Mouse (Mus musculus) G1E (cell line): ENCODE results near the gene Adamtsl4. TPM values are rescaled to one million over a fixed set of nuclear protein-coding genes. Genes with fewer than 3 reads are reported as not detected.
"Not testable (repeated sequence)": the region's sequence is repeated elsewhere in the genome, so short reads cannot be mapped to it uniquely, and the experiment has no call there.

ENCODE experiments used
- ATAC-seq: 2 replicates; pipeline ENCODE4 v1.8.0; 2016; ENCODE audit warnings: mild to moderate bottlenecking; ENCODE audit not compliant: insufficient number of reproducible peaks, poor library complexity, low FRiP score, severe bottlenecking; ENCODE audit errors: extremely low read depth
- DNase-seq: peaks from one replicate; pipeline ENCODE4 v3.0.0; 2012; ENCODE audit warnings: low spot score
- H3K27me3 ChIP-seq: 2 replicates; pipeline ENCODE4 v1.6.1; 2012; ENCODE audit warnings: mild to moderate bottlenecking, low read length, inconsistent platforms; ENCODE audit not compliant: insufficient read depth
- H3K36me3 ChIP-seq: replicated peaks from 2 replicates; pipeline ENCODE3; 2012; ENCODE audit warnings: mild to moderate bottlenecking, inconsistent platforms
- H3K4me1 ChIP-seq: 2 replicates; pipeline ENCODE4 v1.6.1; 2012; ENCODE audit warnings: low read depth, low read length, inconsistent platforms, mixed read lengths; ENCODE audit not compliant: insufficient read depth
- H3K4me3 ChIP-seq: 2 replicates; pipeline ENCODE4 v1.5.1; 2012; ENCODE audit warnings: low read depth, mild to moderate bottlenecking, inconsistent platforms, low read length, moderate library complexity, mixed read lengths
- H3K9me3 ChIP-seq: replicated peaks from 2 replicates; pipeline ENCODE4 v1.6.1; 2012; ENCODE audit warnings: inconsistent platforms
- CTCF ChIP-seq: IDR thresholded peaks from 2 replicates; pipeline ENCODE4 v1.5.1; 2012; ENCODE audit warnings: low read depth, low read length, inconsistent platforms, mixed read lengths
- GATA1 ChIP-seq: IDR thresholded peaks from 2 replicates; pipeline ENCODE4 v1.6.1; 2012; ENCODE audit warnings: borderline replicate concordance, low read length, inconsistent platforms, mixed read lengths
- GATA2 ChIP-seq: IDR thresholded peaks from 2 replicates; pipeline ENCODE4 v1.6.1; 2012; ENCODE audit warnings: low read depth, low read length, inconsistent platforms, borderline replicate concordance
- POLR2AphosphoS5 ChIP-seq: IDR thresholded peaks from 2 replicates; pipeline ENCODE4 v1.6.1; 2012; ENCODE audit warnings: low read depth, low read length, inconsistent platforms; ENCODE audit not compliant: insufficient replicate concordance
- TAL1 ChIP-seq: conservative IDR thresholded peaks from 2 replicates; pipeline ENCODE4 v1.6.1; 2012; ENCODE audit warnings: low read depth, low read length, inconsistent platforms, mixed read lengths
- polyA plus RNA-seq: library from polyadenylated mRNA; stranded (reverse); fragments of >175 nt; gene quantifications from 2 replicates; pipeline ENCODE4 v1.2.3, GENCODE M21; 2012
- total RNA-seq, 2 experiments: library from RNA; stranded (forward) in 1 of 2; stranded (reverse) in 1 of 2; fragments of 200-1000 nt in 1 of 2; fragments of >200 nt in 1 of 2; fragmentation: Nextera tagmentation in 1 of 2; gene quantifications; 2 replicates each; pipeline ENCODE4 v1.2.3; 2014 to 2017

Gene Adamtsl4
- total and polyA plus RNA-seq, 3 experiments, result 0.11 TPM; not detected in 2

- no peak for ATAC-seq
- Histone ChIP-seq H3K27me3 (no peaks in the 10 kb centered on the region), H3K4me1 (peaks cover 89% of the 10 kb centered on the region), H3K36me3 (peaks cover 82% of the 10 kb centered on the region), H3K9me3 (no peaks in the 10 kb centered on the region), H3K4me3 (no peak overlapping the region)
- TF ChIP-seq TAL1 (no peak), CTCF (no peak), GATA1 (no peak), GATA2 (no peak), POLR2AphosphoS5 (no peak)
- no peak for DNase-seq
Observed at GRCm38 (mm10) chr3:95671201-95671600, 16.5 kb downstream of the Adamtsl4 start.

GRCm38 (mm10) chr3:95670419-95670818 lies 17.3 kb downstream of the Adamtsl4 start:
- not testable (repeated sequence) for H3K4me3 ChIP-seq, H3K27me3 ChIP-seq, DNase-seq, H3K9me3 ChIP-seq, ATAC-seq
- Histone ChIP-seq H3K4me1 (peaks cover 87% of the 10 kb centered on the region), H3K36me3 (peaks cover 79% of the 10 kb centered on the region)

- H3K9me3 ChIP-seq, result no peaks in the 10 kb centered on the region
- peaks cover 84% of the 10 kb centered on the region for H3K36me3 ChIP-seq
- no peak overlapping the region; the same call in 1 of the 2 replicates for H3K4me3 ChIP-seq
- DNase-seq (no peak), ATAC-seq (no peak)
- no peak for TF ChIP-seq POLR2AphosphoS5
- no peak for TF ChIP-seq GATA1
- no peak for TF ChIP-seq GATA2
- TF ChIP-seq CTCF, result no peak
- no peak for TF ChIP-seq TAL1
- no peaks in the 10 kb centered on the region for H3K27me3 ChIP-seq
- H3K4me1 ChIP-seq, result peaks cover 87% of the 10 kb centered on the region
Observed at GRCm38 (mm10) chr3:95669309-95669665, 18.4 kb downstream of the Adamtsl4 start.

GRCm38 (mm10) chr3:95668589-95669308 lies 19.0 kb downstream of the Adamtsl4 start:
- no peak for ATAC-seq
- Histone ChIP-seq H3K36me3 (peaks cover 88% of the 10 kb centered on the region), H3K9me3 (no peaks in the 10 kb centered on the region), H3K27me3 (no peaks in the 10 kb centered on the region), H3K4me1 (peaks cover 89% of the 10 kb centered on the region), H3K4me3 (peak overlapping the region; percentile 28; the same call in 1 of the 2 replicates)
- no peak for DNase-seq
- TF ChIP-seq POLR2AphosphoS5 (no peak), GATA1 (no peak), TAL1 (no peak), CTCF (no peak), GATA2 (no peak)

GRCm38 (mm10) chr3:95668026-95668425 lies 19.7 kb downstream of the Adamtsl4 start:
- H3K9me3 ChIP-seq, result no peaks in the 10 kb centered on the region
- TF ChIP-seq GATA2, result no peak
- no peak for TF ChIP-seq GATA1
- TF ChIP-seq POLR2AphosphoS5, result no peak
- TF ChIP-seq TAL1, result no peak
- no peak for TF ChIP-seq CTCF
- no peak for ATAC-seq
- peak overlapping the region; percentile 41; the same call in 1 of the 2 replicates for H3K4me3 ChIP-seq
- H3K36me3 ChIP-seq, result peaks cover 88% of the 10 kb centered on the region
- no peak for DNase-seq
- H3K4me1 ChIP-seq, result peaks cover 89% of the 10 kb centered on the region
- H3K27me3 ChIP-seq, result no peaks in the 10 kb centered on the region

- H3K4me1 ChIP-seq, result peaks cover 89% of the 10 kb centered on the region
- peaks cover 88% of the 10 kb centered on the region for H3K36me3 ChIP-seq
- ATAC-seq (no peak), DNase-seq (no peak)
- H3K27me3 ChIP-seq, result no peaks in the 10 kb centered on the region
- H3K9me3 ChIP-seq, result no peaks in the 10 kb centered on the region
- H3K4me3 ChIP-seq, result peak overlapping the region; percentile 41; the same call in 1 of the 2 replicates
- TF ChIP-seq POLR2AphosphoS5, result no peak
- no peak for TF ChIP-seq TAL1
- TF ChIP-seq GATA1, result no peak
- no peak for TF ChIP-seq CTCF
- no peak for TF ChIP-seq GATA2
Observed at GRCm38 (mm10) chr3:95667521-95667920, 20.2 kb downstream of the Adamtsl4 start.
